Mouse (Mus musculus) spleen, adult 2 months (tissue): ENCODE results near the gene Batf3.

Experiments
- CTCF ChIP-seq: fragments of 200-500 bp; IDR thresholded peaks from 2 replicates; pipeline ENCODE4 v1.5.1; 2011; ENCODE audit warnings: mild to moderate bottlenecking, inconsistent platforms; ENCODE audit not compliant: insufficient read depth, insufficient read length, insufficient replicate concordance; ENCODE audit errors: extremely low read depth
- POLR2A ChIP-seq: fragments of 200-500 bp; IDR thresholded peaks from 2 replicates; pipeline ENCODE4 v1.6.1; 2011; ENCODE audit warnings: low read depth, low read length, inconsistent platforms

GRCm38 (mm10) chr1:191055533-191055873 lies 42.1 kb upstream of the Batf3 start:
- TF ChIP-seq CTCF = no peak
- no peak for TF ChIP-seq POLR2A
